Mouse (Mus musculus) ES-Bruce4 (cell line): ENCODE data around the gene Mid1.
"Not testable (repeated sequence)": the region's sequence is repeated elsewhere in the genome, so short reads cannot be mapped to it uniquely, and the experiment has no call there.

Source experiments
- CTCF ChIP-seq: IDR thresholded peaks from one replicate; pipeline ENCODE4 v1.8.1; 2011; ENCODE audit warnings: low read depth, low read length
- EP300 ChIP-seq: IDR thresholded peaks from 2 replicates; pipeline ENCODE4 v1.6.1; 2011; ENCODE audit warnings: low read depth, low read length; ENCODE audit not compliant: insufficient read depth
- POLR2A ChIP-seq: IDR thresholded peaks from one replicate; pipeline ENCODE4 v1.8.1; 2011; ENCODE audit warnings: low read length; ENCODE audit not compliant: insufficient read depth

DNA sequence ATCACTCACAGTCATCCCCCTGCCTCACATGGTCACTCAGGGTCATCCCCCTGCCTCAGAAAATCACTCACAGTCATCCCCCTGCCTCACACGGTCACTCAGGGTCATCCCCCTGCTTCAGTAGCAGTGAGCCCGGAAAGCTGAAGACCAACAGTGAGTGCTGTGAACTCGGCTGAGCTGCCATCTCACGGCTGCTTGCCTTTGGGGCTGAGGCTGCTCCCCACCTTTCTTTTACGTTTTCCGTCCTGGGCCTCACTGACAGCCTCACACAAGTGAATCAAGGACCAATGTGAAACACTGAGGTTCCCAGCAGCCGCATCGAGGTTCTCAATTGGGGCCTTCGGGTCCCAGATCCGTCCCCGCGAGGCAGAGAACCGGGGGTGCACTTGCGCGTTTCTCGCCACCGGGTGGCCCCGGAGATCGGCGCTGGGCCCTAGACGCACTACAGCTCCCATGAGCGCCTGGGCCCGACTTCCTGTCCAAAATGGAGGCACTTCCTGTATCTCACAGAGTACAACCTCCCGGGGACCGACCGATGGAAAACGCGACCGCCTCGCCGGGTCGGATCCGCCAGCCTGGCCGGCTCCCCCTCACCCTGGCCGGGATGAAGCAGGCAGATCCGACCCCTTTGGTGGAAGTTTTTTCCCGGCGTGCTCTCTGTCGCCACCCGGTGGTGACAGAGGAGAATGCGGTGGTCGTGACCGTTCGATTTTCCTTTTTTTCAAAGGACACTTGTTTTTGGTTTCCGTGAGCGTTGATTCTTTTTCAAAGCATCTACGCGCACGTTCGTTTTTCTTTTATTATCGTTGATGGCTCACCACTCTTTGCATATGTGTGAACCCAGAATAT is 301.7 kb downstream of the Mid1 start:
- TF ChIP-seq CTCF, POLR2A, EP300: not testable (repeated sequence)
